Mouse (Mus musculus) ZHBTc4 (cell line): ENCODE data around the gene Ccdc105.

Experiments
- DNase-seq: peaks from one replicate; pipeline ENCODE4 v3.0.0-alpha.2; 2011; ENCODE audit warnings: low read depth, low spot score

Gene Ccdc105

DNA sequence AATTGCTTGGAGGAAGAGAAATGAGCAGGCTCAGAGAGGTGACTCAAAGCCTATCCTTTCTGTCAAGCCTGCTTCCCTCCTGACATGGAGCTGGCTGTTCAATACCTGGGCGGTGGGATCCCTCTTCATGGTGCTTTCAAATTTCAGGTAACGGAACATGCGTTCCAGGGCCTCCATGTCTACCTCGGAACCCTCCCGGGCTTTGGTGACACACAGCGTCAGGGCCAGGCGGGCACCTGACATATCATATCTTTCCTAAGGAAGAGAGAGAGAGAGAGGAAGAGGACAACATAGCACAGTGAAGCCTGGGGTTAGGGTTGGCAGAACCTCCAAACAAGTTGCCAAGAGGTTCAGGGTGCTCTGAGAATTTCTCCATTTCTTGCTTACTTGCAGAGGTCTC, 37.7 kb downstream of the Ccdc105 start:
- DNase-seq = no peak

DNA sequence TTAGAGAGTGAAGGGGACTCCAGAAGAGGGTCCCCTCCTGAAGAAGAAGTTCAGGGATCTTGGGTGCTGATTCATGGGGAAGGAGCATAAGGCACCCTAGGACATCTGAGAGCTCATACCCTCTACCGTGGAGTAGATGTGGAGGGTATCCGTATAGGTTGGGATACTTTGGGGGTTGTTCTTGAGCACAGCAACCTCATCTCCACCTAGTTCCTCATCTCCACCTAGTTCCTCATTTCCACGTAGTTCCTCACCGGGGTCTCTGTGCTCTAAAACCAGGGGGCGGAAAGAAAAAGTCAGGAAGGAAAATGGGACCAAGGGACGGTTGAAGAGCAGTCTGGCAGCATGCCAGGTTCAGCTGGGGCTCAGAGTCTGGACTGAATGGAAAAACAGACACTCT, 38.7 kb downstream of the Ccdc105 start:
- no peak for DNase-seq

- DNase-seq = no peak
Measured at GRCm38 (mm10) chr10:78710706-78711105, 42.2 kb downstream of the Ccdc105 start.

- DNase-seq = no peak
Measured at GRCm38 (mm10) chr10:78700881-78701280, 52.0 kb downstream of the Ccdc105 start.
